Mouse (Mus musculus) kidney, postnatal 0 days (tissue): Measurements from ENCODE around the gene Gm815. TPM values are rescaled to one million over a fixed set of nuclear protein-coding genes. Genes with fewer than 3 reads are reported as not detected.

Source experiments
- ATAC-seq: fragments of 200-750 bp; cut with Nextera tagmentation; replicated peaks from 2 replicates; pipeline ENCODE4 v1.8.0; 2017; ENCODE audit warnings: low read depth, moderate number of reproducible peaks, moderate TSS enrichment, moderate library complexity; ENCODE audit not compliant: low FRiP score
- DNase-seq: peaks from one replicate; pipeline ENCODE4 v3.0.0-alpha.2; 2016; ENCODE audit warnings: low spot score
- H3K27ac ChIP-seq: fragments of 300-500 bp; sonication (generic); 2 replicates; pipeline ENCODE4 v1.5.1; 2014; ENCODE audit warnings: mild to moderate bottlenecking
- H3K27me3 ChIP-seq: fragments of 300-500 bp; sonication (generic); 2 replicates; pipeline ENCODE4 v1.6.1; 2014; ENCODE audit warnings: low read length, mixed read lengths; ENCODE audit not compliant: insufficient read depth
- H3K36me3 ChIP-seq: fragments of 300-500 bp; sonication (generic); 2 replicates; pipeline ENCODE4 v1.6.1; 2014; ENCODE audit warnings: low read length, mixed read lengths; ENCODE audit not compliant: insufficient read depth
- H3K4me1 ChIP-seq: fragments of 300-500 bp; sonication (generic); replicated peaks from 2 replicates; pipeline ENCODE4 v1.6.1; 2014; ENCODE audit warnings: antibody characterized with exemption, low read length, mixed read lengths; ENCODE audit not compliant: insufficient read depth
- H3K4me2 ChIP-seq: fragments of 300-500 bp; sonication (generic); 2 replicates; pipeline ENCODE4 v1.6.1; 2014; ENCODE audit warnings: mild to moderate bottlenecking, low read length, moderate library complexity, mixed read lengths
- H3K4me3 ChIP-seq: fragments of 300-500 bp; sonication (generic); replicated peaks from 2 replicates; pipeline ENCODE4 v1.5.1; 2014; ENCODE audit warnings: low read depth, low read length
- H3K9ac ChIP-seq: fragments of 300-500 bp; sonication (generic); 2 replicates; pipeline ENCODE4 v1.6.1; 2014; ENCODE audit warnings: low read depth, low read length
- H3K9me3 ChIP-seq: fragments of 300-500 bp; sonication (generic); replicated peaks from 2 replicates; pipeline ENCODE4 v1.6.1; 2016; ENCODE audit warnings: low read length, inconsistent platforms, mixed read lengths
- CTCF ChIP-seq: IDR thresholded peaks from 2 replicates; pipeline ENCODE4 v1.5.1; 2016; ENCODE audit warnings: antibody characterized with exemption, low read depth, mild to moderate bottlenecking, moderate library complexity
- WGBS: fragments of 180-500 bp; shearing (Covaris S2); extraction: QIAGEN DNeasy Blood & Tissue Kit; methylation state at CpG from one replicate; pipeline ENCODE4 v1.1.7; 2014; 5-methylcytosine and 5-hydroxymethylcytosine counted together
- polyA plus RNA-seq: library from polyadenylated mRNA; unstranded; fragments of >200 nt; fragmentation: Nextera tagmentation; extraction: Ambion mirVana; gene quantifications from 2 replicates; pipeline ENCODE4 v1.2.1, GENCODE M21; 2015

Gene Gm815
- polyA plus RNA-seq, 1 experiment from 2014 or later, result 0.29 TPM

DNA sequence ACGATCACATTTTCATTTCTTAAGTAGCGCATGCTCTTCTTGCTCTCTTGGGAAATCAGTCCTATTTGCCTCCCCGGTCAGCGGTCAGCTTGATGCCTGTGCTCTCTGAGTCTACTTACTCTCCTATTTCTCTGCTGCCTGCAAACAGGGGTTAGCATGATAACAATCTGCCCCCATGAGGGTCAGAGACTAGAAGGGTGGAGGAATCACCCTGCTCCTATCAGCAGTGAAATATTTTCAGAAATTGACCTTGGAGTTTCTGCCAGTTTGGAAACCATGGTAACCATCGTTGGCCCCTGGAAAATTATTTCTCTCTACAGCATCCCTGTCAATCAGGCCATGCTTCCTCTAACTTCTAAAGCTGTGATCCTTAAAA lies 26.5 kb upstream of the Gm815 start:
- no peak for DNase-seq
- Histone ChIP-seq H3K27ac (peak overlapping the region; percentile 71; the same call in 1 of the 2 replicates), H3K4me2 (peak overlapping the region; percentile 30; the same call in 1 of the 2 replicates), H3K27me3 (no peaks in the 10 kb centered on the region), H3K9ac (no peak overlapping the region), H3K9me3 (no peaks in the 10 kb centered on the region), H3K4me3 (no peak overlapping the region), H3K4me1 (no peaks in the 10 kb centered on the region), H3K36me3 (no peaks in the 10 kb centered on the region)
- WGBS, result 59% methylated on average over 5 of the region's 5 CpGs
- ATAC-seq, result no peak
- no peak for TF ChIP-seq CTCF

DNA sequence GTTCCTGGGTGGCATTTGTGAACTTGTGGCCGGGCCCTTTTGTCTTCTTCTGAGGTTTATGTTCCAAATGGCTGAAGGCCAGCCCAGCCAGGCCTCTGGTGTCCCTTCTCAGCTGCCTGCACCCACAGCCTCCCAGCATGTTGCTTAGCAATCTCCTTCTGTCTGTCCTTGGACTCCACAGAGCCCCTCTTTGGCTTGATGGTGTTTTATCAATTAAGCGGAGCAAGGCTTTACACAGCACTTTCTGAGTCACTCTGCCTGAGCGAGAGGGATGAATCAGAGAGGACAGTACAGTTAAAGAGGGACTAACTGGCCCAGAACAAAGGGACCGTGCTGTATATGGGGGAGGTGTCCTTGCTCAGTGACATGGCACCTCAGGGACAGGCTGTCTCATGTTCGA lies 22.0 kb upstream of the Gm815 start:
- Histone ChIP-seq H3K4me1 (peaks cover 9% of the 10 kb centered on the region), H3K4me2 (no peak overlapping the region), H3K27ac (no peak overlapping the region), H3K27me3 (no peaks in the 10 kb centered on the region), H3K4me3 (no peak overlapping the region), H3K9me3 (no peaks in the 10 kb centered on the region), H3K36me3 (no peaks in the 10 kb centered on the region), H3K9ac (no peak overlapping the region)
- ATAC-seq, result no peak
- no peak for TF ChIP-seq CTCF
- peak; percentile 31 for DNase-seq
- WGBS, result 41% methylated on average over 5 of the region's 5 CpGs

DNA sequence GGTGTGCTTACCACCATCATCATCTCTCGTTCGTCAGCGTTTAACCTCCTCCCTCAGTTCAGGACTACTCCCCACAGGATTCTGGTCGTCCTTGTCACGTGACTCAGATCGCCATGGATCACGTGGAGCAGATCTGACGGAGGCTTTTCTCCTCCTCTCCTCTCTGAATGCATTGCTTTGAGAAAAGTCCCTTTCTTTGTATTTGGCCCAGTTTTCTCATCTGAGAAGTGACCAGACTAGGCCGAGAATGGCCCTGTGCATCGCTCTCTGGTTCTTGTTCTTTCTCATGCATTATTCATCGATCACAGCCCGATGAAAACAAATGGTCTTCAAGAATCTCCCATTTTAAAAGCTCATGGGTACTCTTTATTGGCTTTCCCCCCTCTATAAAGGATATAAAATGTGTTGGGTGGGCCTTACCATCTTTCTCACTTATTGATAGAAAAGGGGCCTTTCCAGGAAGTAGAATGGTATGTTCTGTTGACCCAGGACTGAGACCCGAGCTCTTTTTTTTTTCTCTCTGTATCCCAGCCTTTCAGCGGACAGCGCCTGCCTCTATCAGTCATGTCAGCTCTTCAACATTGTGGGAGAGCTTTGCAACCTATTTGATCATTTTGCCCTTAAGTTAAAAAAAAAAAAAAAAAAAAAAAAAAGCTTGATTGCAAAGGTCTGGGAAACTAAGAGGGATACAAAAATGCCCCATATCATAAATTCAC lies 20.5 kb upstream of the Gm815 start:
- Histone ChIP-seq H3K27ac (peak overlapping the region; percentile 78; the same call in 1 of the 2 replicates), H3K4me2 (0 out of 2 replicates have a peak overlapping the region, but pooled peaks have one; percentile 0)
- no peak for ATAC-seq

DNA sequence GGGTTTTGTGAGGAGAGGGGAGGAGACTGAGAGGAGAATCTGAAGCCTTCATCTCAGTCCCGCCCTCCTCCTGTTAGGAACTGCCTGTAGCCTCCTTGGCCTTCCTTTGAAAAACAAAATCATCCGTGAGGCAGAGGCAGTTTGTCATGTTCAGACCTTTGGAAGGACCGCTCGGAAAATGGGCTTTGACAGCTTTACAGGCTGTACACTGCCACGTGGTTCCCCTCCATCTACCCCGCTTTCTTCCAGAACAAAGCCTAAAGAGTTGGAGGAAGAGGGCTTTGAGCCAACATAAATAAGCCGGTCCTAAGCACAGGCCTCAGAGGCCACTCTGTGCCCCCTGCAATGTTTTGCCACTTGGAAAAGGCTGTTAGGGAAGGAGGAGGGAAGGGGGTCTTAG lies 19.9 kb upstream of the Gm815 start:
- Histone ChIP-seq H3K4me3 (no peak overlapping the region), H3K27me3 (no peaks in the 10 kb centered on the region), H3K36me3 (no peaks in the 10 kb centered on the region), H3K9ac (no peak overlapping the region), H3K4me1 (peaks cover 9% of the 10 kb centered on the region), H3K27ac (peak overlapping the region; percentile 78), H3K4me2 (peak overlapping the region; percentile 0; the same call in 1 of the 2 replicates), H3K9me3 (no peaks in the 10 kb centered on the region)
- 10% methylated on average over 7 of the region's 7 CpGs for WGBS
- peak; percentile 89 for ATAC-seq
- DNase-seq, result peak; percentile 98
- no peak for TF ChIP-seq CTCF

More for the DNA sequence above, 20.5 kb upstream of the Gm815 start:
- Histone ChIP-seq H3K27me3 (no peaks in the 10 kb centered on the region), H3K9ac (no peak overlapping the region), H3K36me3 (no peaks in the 10 kb centered on the region), H3K9me3 (no peaks in the 10 kb centered on the region), H3K4me3 (no peak overlapping the region), H3K4me1 (peaks cover 9% of the 10 kb centered on the region)
- TF ChIP-seq CTCF, result no peak
- 65% methylated on average over 15 of the region's 15 CpGs for WGBS
- DNase-seq, result peak; percentile 40

DNA sequence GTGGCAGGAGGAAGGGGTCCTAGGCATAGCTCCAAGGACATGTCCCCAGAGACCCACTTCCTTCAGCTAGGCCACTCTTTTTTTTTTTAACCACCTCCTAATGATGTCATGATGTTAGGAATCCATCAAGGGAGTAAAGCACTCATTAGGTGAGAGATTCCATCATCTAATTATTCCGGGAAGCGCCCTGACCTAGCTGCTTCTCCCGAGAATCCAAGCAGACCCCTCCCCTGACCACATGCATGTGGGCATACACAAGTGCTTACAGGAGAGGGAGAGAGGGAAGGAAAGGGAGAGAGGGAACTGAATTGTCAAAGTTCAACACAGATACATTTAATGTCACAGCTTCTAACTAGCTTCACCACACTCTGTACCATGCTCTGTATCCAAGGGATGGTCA lies 16.1 kb upstream of the Gm815 start:
- 46% methylated on average over 3 of the region's 3 CpGs for WGBS
- no peak for TF ChIP-seq CTCF
- H3K27ac ChIP-seq, result no peak overlapping the region

DNA sequence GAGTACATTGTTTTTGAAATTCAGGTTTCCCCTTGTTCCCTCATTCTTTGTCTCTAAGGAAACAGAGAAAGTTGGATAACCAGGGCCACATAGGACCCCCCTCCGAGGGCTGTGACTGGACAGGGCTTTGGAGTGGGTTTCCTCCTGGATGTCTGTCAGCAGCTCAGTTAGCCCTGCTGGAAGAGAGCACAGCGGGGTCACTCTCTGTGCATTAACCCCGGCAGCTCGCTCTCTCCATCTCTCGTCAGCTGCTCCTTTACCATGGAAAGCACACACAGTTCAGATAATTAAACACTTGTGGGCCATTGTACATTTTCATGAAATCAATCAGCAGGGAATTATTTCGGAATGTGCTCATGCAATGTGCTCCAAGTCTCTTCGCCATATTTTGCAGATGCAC lies 15.4 kb upstream of the Gm815 start:
- TF ChIP-seq CTCF, result no peak
- peaks cover 9% of the 10 kb centered on the region for H3K4me1 ChIP-seq
- DNase-seq (no peak), ATAC-seq (no peak)
- WGBS, result 45% methylated on average over 7 of the region's 7 CpGs
- H3K36me3 ChIP-seq, result no peaks in the 10 kb centered on the region
- no peak overlapping the region for H3K4me3 ChIP-seq
- no peak overlapping the region for H3K9ac ChIP-seq
- H3K9me3 ChIP-seq, result no peaks in the 10 kb centered on the region
- H3K27me3 ChIP-seq, result no peaks in the 10 kb centered on the region
- H3K4me2 ChIP-seq, result no peak overlapping the region
- no peak overlapping the region for H3K27ac ChIP-seq

More for the DNA sequence above, 16.1 kb upstream of the Gm815 start:
- H3K27me3 ChIP-seq, result no peaks in the 10 kb centered on the region
- H3K9ac ChIP-seq, result no peak overlapping the region
- H3K9me3 ChIP-seq, result no peaks in the 10 kb centered on the region
- ATAC-seq, result no peak
- DNase-seq, result no peak
- H3K36me3 ChIP-seq, result no peaks in the 10 kb centered on the region
- H3K4me2 ChIP-seq, result no peak overlapping the region
- no peak overlapping the region for H3K4me3 ChIP-seq
- peaks cover 9% of the 10 kb centered on the region for H3K4me1 ChIP-seq
